Mouse (Mus musculus): Measurements from ENCODE around the gene Hoxd8.

The Hoxd8 gene

DNA sequence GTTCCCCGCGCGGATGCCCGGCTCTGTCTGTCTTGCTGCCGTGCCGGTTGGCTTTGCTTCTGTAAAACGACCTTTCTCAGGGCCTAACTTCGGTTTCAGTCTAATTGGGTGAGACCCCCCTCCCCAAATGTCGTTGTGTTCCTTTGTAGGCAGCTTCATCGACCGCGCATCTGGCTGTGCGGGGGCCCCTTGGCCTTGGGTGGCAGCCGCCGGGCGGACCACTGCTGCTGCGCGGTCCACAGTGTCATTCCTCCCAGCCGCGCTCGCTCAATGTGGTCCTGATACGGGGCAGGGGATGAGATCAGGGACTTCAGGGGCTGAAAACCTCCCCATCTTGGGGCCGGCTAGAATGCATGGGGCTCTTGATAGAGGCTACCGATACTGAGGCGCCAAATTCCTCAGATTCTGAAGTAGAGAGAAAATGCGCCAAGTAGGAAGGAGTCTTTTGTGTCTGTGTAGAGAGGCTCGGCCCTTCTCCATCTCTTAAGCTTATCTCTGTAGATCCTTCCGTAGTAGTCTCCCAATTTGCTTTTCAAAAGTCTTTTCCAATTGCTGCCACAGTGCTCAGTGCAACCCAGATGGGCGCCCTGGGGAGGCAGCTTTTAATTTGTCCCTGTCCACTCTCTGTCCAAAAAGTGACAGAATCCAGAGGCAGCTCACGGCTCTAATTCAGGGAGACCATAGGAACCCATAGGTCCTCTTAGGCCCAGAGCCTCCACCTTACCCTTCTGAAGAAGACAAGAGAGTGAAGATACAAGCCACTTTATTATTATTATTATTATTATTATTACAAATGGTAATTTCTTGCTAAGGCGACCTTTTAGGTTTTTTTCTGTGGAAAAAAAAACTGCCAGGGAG is 16.5 kb upstream of the Hoxd8 start:
- Histone ChIP-seq H3K27me3 (ENCODE audit: control insufficient read depth, insufficient read depth, low read length, poor library complexity, severe bottlenecking) (peaks cover 3% of the 10 kb centered on the region), H3K36me3 (ENCODE audit: control insufficient read depth, insufficient read depth, low read length, poor library complexity, severe bottlenecking) (no peaks in the 10 kb centered on the region)

GRCm38 (mm10) chr2:74688795-74689573 is 15.4 kb upstream of the Hoxd8 start:
- Histone ChIP-seq H3K27me3 (ENCODE audit: control insufficient read depth, insufficient read depth, low read length, poor library complexity, severe bottlenecking) (peaks cover 2% of the 10 kb centered on the region; the same call in 1 of the 2 replicates), H3K36me3 (ENCODE audit: control insufficient read depth, insufficient read depth, low read length, poor library complexity, severe bottlenecking) (no peaks in the 10 kb centered on the region)
- no peak for DNase-seq (ENCODE audit: low read depth, low spot score)

More for the DNA sequence above, 16.5 kb upstream of the Hoxd8 start:
- DNase-seq (ENCODE audit: low read depth, low spot score) = no peak

DNA sequence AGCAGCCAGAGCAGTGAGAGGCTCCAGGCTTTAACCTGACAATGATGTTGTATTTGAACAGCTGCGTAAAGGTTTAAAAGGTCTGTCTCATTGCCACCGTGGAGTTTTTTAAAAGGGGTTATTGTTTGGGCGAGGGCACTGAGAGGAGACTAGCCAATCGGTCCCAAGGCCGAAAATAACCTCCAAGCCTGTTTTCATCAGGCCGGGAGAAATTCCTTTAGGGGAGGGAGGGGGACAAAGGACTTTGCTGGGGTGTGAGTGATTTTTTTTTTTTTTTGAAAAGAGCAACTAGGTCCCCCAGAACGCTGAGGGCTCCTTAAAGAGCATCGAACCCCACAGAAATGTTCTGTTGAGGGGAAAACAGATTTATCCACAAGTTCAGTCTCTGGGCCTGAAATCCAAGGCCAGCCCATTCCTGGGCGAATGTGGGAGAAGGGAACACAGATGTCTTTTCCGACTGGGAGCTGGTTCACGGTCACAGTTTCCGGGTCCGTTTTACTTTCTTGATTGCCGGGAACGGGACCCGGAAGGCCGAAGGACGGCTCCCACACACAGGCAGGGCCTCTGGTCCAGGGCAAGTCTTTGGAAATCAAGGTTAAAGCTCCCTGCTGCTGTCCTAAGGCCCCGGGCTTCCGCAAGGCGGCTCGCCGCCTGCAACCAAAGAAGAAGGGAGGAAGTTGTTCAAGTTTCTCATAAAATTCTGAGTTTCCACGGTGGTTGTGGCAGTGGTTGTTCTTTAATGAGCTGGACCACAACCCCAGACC is 14.7 kb upstream of the Hoxd8 start:
- no peak for DNase-seq (ENCODE audit: low read depth, low spot score)
- H3K27me3 ChIP-seq (ENCODE audit: control insufficient read depth, insufficient read depth, low read length, poor library complexity, severe bottlenecking) = peaks cover 2% of the 10 kb centered on the region; the same call in 1 of the 2 replicates
- no peaks in the 10 kb centered on the region for H3K36me3 ChIP-seq (ENCODE audit: control insufficient read depth, insufficient read depth, low read length, poor library complexity, severe bottlenecking)

DNA sequence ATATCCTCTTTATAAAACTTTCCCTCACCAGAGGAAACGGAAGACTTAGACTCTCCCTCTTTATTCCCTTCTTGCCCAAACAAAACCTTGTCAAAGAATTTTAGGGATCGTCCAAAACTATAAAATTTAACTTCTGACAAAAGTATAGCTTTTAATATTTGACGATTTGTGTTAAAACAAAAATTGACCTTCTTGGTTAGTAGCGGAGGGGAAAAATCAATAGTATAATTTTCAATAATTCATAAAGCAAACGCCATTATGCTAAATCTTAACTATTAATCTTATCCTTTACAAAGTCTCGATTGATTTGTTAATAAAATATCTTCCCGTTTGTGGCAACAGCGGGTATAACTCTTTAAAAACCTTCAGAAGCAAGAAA is 14.1 kb upstream of the Hoxd8 start:
- Histone ChIP-seq H3K27me3 (ENCODE audit: control insufficient read depth, insufficient read depth, low read length, poor library complexity, severe bottlenecking) (peaks cover 2% of the 10 kb centered on the region; the same call in 1 of the 2 replicates), H3K36me3 (ENCODE audit: control insufficient read depth, insufficient read depth, low read length, poor library complexity, severe bottlenecking) (no peaks in the 10 kb centered on the region)
- DNase-seq (ENCODE audit: low read depth, low spot score) = no peak

- H3K36me3 ChIP-seq (ENCODE audit: control insufficient read depth, insufficient read depth, low read length, poor library complexity, severe bottlenecking) = no peaks in the 10 kb centered on the region
- DNase-seq (ENCODE audit: low read depth, low spot score) = no peak
- H3K27me3 ChIP-seq (ENCODE audit: control insufficient read depth, insufficient read depth, low read length, poor library complexity, severe bottlenecking) = peaks cover 2% of the 10 kb centered on the region; the same call in 1 of the 2 replicates
Measured at GRCm38 (mm10) chr2:74691022-74691951, 13.1 kb upstream of the Hoxd8 start, which contains the start of gene Hoxd10. Gene Hoxd10 (plus strand): TSS chr2:74691924.

- no peak for DNase-seq (ENCODE audit: low read depth, low spot score)
- H3K27me3 ChIP-seq (ENCODE audit: control insufficient read depth, insufficient read depth, low read length, poor library complexity, severe bottlenecking) = peaks cover 2% of the 10 kb centered on the region; the same call in 1 of the 2 replicates
Measured at GRCm38 (mm10) chr2:74691995-74692807, 12.2 kb upstream of the Hoxd8 start.

GRCm38 (mm10) chr2:74692808-74693431 is 11.5 kb upstream of the Hoxd8 start:
- Histone ChIP-seq H3K27me3 (ENCODE audit: control insufficient read depth, insufficient read depth, low read length, poor library complexity, severe bottlenecking) (peaks cover 2% of the 10 kb centered on the region; the same call in 1 of the 2 replicates), H3K36me3 (ENCODE audit: control insufficient read depth, insufficient read depth, low read length, poor library complexity, severe bottlenecking) (no peaks in the 10 kb centered on the region)
- DNase-seq (ENCODE audit: low read depth, low spot score) = no peak

More at GRCm38 (mm10) chr2:74691995-74692807, 12.2 kb upstream of the Hoxd8 start:
- H3K36me3 ChIP-seq (ENCODE audit: control insufficient read depth, insufficient read depth, low read length, poor library complexity, severe bottlenecking) = no peaks in the 10 kb centered on the region

DNA sequence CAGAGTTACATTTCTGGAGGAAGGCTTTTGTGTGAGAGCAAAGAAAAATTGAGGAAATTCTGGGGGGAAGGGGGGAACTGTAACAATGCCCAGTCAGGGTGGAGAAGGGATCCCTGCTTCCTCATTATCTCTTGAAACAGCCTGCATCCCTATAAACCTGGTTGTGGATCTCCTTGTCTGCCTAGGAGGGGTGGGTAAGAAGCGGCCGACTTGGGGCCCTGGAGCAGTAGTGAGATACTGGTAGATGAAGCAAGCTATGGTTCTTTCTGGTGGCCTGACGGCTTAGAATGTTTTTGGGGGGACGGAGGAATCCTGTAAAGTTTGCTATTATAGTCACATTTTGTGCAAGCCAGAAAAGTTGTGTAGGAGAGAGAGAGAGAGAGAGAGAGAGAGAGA is 11.0 kb upstream of the Hoxd8 start:
- Histone ChIP-seq H3K27me3 (ENCODE audit: control insufficient read depth, insufficient read depth, low read length, poor library complexity, severe bottlenecking) (no peaks in the 10 kb centered on the region; the same call in 1 of the 2 replicates), H3K36me3 (ENCODE audit: control insufficient read depth, insufficient read depth, low read length, poor library complexity, severe bottlenecking) (no peaks in the 10 kb centered on the region)
- DNase-seq (ENCODE audit: low read depth, low spot score) = no peak

DNA sequence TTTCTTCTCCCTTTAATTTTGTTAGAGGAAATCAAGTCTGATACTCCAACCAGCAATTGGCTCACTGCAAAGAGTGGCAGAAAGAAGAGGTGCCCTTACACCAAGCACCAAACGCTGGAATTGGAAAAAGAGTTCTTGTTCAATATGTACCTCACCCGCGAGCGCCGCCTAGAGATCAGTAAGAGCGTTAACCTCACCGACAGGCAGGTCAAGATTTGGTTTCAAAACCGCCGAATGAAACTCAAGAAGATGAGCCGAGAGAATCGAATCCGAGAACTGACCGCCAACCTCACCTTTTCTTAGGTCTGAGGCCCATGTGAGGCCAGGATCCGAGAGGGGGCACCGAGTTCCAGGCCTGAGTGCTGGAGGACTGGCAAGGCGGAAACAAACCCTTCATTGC is 10.3 kb upstream of the Hoxd8 start:
- DNase-seq (ENCODE audit: low read depth, low spot score) = no peak
- no peaks in the 10 kb centered on the region for H3K36me3 ChIP-seq (ENCODE audit: control insufficient read depth, insufficient read depth, low read length, poor library complexity, severe bottlenecking)
- H3K27me3 ChIP-seq (ENCODE audit: control insufficient read depth, insufficient read depth, low read length, poor library complexity, severe bottlenecking) = no peaks in the 10 kb centered on the region; the same call in 1 of the 2 replicates

GRCm38 (mm10) chr2:74695383-74695782 is 9.0 kb upstream of the Hoxd8 start:
- DNase-seq (ENCODE audit: low read depth, low spot score) = no peak
- Histone ChIP-seq H3K36me3 (ENCODE audit: control insufficient read depth, insufficient read depth, low read length, poor library complexity, severe bottlenecking) (no peaks in the 10 kb centered on the region), H3K27me3 (ENCODE audit: control insufficient read depth, insufficient read depth, low read length, poor library complexity, severe bottlenecking) (no peaks in the 10 kb centered on the region; the same call in none of the 2 replicates)

DNA sequence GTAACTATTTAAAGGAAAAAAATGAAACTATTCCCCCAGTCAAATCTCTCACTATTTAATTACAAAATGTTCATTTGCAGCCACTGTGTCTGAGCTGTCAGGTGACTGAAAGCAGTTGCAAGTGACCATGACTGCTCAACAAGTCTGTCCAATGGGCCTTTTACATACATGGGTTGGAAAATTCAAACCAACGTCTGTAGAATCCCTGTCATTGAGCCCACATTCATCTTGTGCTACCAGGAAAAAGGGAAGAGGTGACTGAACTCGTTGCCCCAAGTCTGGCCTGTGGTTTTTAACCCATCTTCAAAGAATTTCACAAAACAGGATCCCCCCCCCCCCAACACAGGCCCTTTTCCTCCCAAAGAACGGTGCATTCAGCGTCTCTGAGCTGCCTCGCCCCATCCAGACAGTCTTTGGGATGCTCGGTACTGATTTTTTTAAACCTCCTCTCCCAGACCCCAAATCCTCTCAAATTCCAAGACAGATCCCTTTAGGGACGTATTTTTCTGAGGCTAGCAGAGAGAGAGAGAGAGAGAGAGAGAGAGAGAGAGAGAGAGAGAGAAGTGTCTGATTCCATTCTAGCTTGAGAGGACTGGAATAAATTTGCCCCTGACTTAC is 8.5 kb upstream of the Hoxd8 start:
- no peak for DNase-seq (ENCODE audit: low read depth, low spot score)
- H3K36me3 ChIP-seq (ENCODE audit: control insufficient read depth, insufficient read depth, low read length, poor library complexity, severe bottlenecking) = no peaks in the 10 kb centered on the region
- H3K27me3 ChIP-seq (ENCODE audit: control insufficient read depth, insufficient read depth, low read length, poor library complexity, severe bottlenecking) = no peaks in the 10 kb centered on the region; the same call in none of the 2 replicates

All from splenic B cell, adult 2 months (primary cell).